Mouse (Mus musculus): ENCODE measurements around the gene Dlst. TPM values are rescaled to one million over a fixed set of nuclear protein-coding genes. Genes with fewer than 3 reads are reported as not detected.
"Not testable (repeated sequence)": the region's sequence is repeated elsewhere in the genome, so short reads cannot be mapped to it uniquely, and the experiment has no call there.

Dlst gene
- polyA plus RNA-seq, 1 experiment from 2014 or later, result 91.2 TPM

GRCm38 (mm10) chr12:85135513-85136470, 25.2 kb downstream of the Dlst start:
- Histone ChIP-seq H3K4me1 (ENCODE audit: control insufficient read depth, insufficient read depth, low read length) (no peaks in the 10 kb centered on the region; the same call in 1 of the 2 replicates), H3K4me2 (ENCODE audit: low read depth, low read length) (no peak overlapping the region), H3K36me3 (replicated peaks; ENCODE audit: control insufficient read depth, insufficient read depth, low read depth, low read length) (peaks cover 8% of the 10 kb centered on the region), H3K27ac (replicated peaks; ENCODE audit: low read depth, low read length) (no peak overlapping the region), H3K9me3 (replicated peaks; ENCODE audit: control insufficient read depth, low read length) (no peaks in the 10 kb centered on the region), H3K9ac (replicated peaks; ENCODE audit: low read length) (no peak overlapping the region), H3K27me3 (ENCODE audit: control insufficient read depth, insufficient read depth, low read length) (no peaks in the 10 kb centered on the region), H3K4me3 (ENCODE audit: low read depth, low read length) (no peak overlapping the region)
- WGBS, result 78% methylated on average over 19 of the region's 19 CpGs
- ATAC-seq (replicated peaks; ENCODE audit: insufficient number of reproducible peaks, low FRiP score, low TSS enrichment, low read depth) (no peak), DNase-seq (ENCODE audit: low spot score) (no peak)

- Histone ChIP-seq H3K4me3 (ENCODE audit: low read depth, low read length) (no peak overlapping the region), H3K4me2 (ENCODE audit: low read depth, low read length) (no peak overlapping the region), H3K27me3 (ENCODE audit: control insufficient read depth, insufficient read depth, low read length) (no peaks in the 10 kb centered on the region), H3K36me3 (replicated peaks; ENCODE audit: control insufficient read depth, insufficient read depth, low read depth, low read length) (peaks cover 3% of the 10 kb centered on the region), H3K27ac (replicated peaks; ENCODE audit: low read depth, low read length) (no peak overlapping the region), H3K9ac (replicated peaks; ENCODE audit: low read length) (no peak overlapping the region), H3K4me1 (ENCODE audit: control insufficient read depth, insufficient read depth, low read length) (no peaks in the 10 kb centered on the region; the same call in 1 of the 2 replicates), H3K9me3 (replicated peaks; ENCODE audit: control insufficient read depth, low read length) (no peaks in the 10 kb centered on the region)
- 80% methylated on average over 4 of the region's 4 CpGs for WGBS
- DNase-seq (ENCODE audit: low spot score) (no peak), ATAC-seq (replicated peaks; ENCODE audit: insufficient number of reproducible peaks, low FRiP score, low TSS enrichment, low read depth) (no peak)
Observed at GRCm38 (mm10) chr12:85136627-85137026, 26.0 kb downstream of the Dlst start.

- Histone ChIP-seq H3K36me3 (replicated peaks; ENCODE audit: control insufficient read depth, insufficient read depth, low read depth, low read length) (no peaks in the 10 kb centered on the region), H3K9me3 (replicated peaks; ENCODE audit: control insufficient read depth, low read length) (no peaks in the 10 kb centered on the region), H3K4me1 (ENCODE audit: control insufficient read depth, insufficient read depth, low read length) (no peaks in the 10 kb centered on the region; the same call in 1 of the 2 replicates), H3K27me3 (ENCODE audit: control insufficient read depth, insufficient read depth, low read length) (no peaks in the 10 kb centered on the region), H3K4me2 (ENCODE audit: low read depth, low read length) (no peak overlapping the region), H3K27ac (replicated peaks; ENCODE audit: low read depth, low read length) (no peak overlapping the region), H3K4me3 (ENCODE audit: low read depth, low read length) (no peak overlapping the region), H3K9ac (replicated peaks; ENCODE audit: low read length) (no peak overlapping the region)
- no peak for ATAC-seq (replicated peaks; ENCODE audit: insufficient number of reproducible peaks, low FRiP score, low TSS enrichment, low read depth)
- 41% methylated on average over 18 of the region's 18 CpGs for WGBS
- no peak for DNase-seq (ENCODE audit: low spot score)
Observed at GRCm38 (mm10) chr12:85140036-85140701, 29.5 kb downstream of the Dlst start.

- H3K4me1 ChIP-seq (ENCODE audit: control insufficient read depth, insufficient read depth, low read length), result no peaks in the 10 kb centered on the region; the same call in 1 of the 2 replicates
- no peak for DNase-seq (ENCODE audit: low spot score)
- H3K36me3 ChIP-seq (replicated peaks; ENCODE audit: control insufficient read depth, insufficient read depth, low read depth, low read length), result no peaks in the 10 kb centered on the region
- no peak overlapping the region for H3K27ac ChIP-seq (replicated peaks; ENCODE audit: low read depth, low read length)
- WGBS, result 76% methylated on average over 6 of the region's 6 CpGs
- no peak overlapping the region for H3K9ac ChIP-seq (replicated peaks; ENCODE audit: low read length)
- no peak overlapping the region for H3K4me3 ChIP-seq (ENCODE audit: low read depth, low read length)
- no peaks in the 10 kb centered on the region for H3K9me3 ChIP-seq (replicated peaks; ENCODE audit: control insufficient read depth, low read length)
- ATAC-seq (replicated peaks; ENCODE audit: insufficient number of reproducible peaks, low FRiP score, low TSS enrichment, low read depth), result no peak
- H3K27me3 ChIP-seq (ENCODE audit: control insufficient read depth, insufficient read depth, low read length), result no peaks in the 10 kb centered on the region
- no peak overlapping the region for H3K4me2 ChIP-seq (ENCODE audit: low read depth, low read length)
Observed at GRCm38 (mm10) chr12:85141096-85141495, 30.5 kb downstream of the Dlst start.

GRCm38 (mm10) chr12:85142803-85143202, 32.2 kb downstream of the Dlst start:
- no peak overlapping the region for H3K27ac ChIP-seq (replicated peaks; ENCODE audit: low read depth, low read length)
- peaks cover 3% of the 10 kb centered on the region for H3K4me1 ChIP-seq (ENCODE audit: control insufficient read depth, insufficient read depth, low read length)
- no peaks in the 10 kb centered on the region for H3K27me3 ChIP-seq (ENCODE audit: control insufficient read depth, insufficient read depth, low read length)
- DNase-seq (ENCODE audit: low spot score) (peak; percentile 92), ATAC-seq (replicated peaks; ENCODE audit: insufficient number of reproducible peaks, low FRiP score, low TSS enrichment, low read depth) (0 out of 2 replicates have a peak, but pooled peaks have one; percentile 35)
- no peak overlapping the region for H3K4me3 ChIP-seq (ENCODE audit: low read depth, low read length)
- WGBS, result 17% methylated on average over 4 of the region's 4 CpGs
- no peaks in the 10 kb centered on the region for H3K9me3 ChIP-seq (replicated peaks; ENCODE audit: control insufficient read depth, low read length)
- H3K36me3 ChIP-seq (replicated peaks; ENCODE audit: control insufficient read depth, insufficient read depth, low read depth, low read length), result no peaks in the 10 kb centered on the region
- H3K9ac ChIP-seq (replicated peaks; ENCODE audit: low read length), result no peak overlapping the region
- H3K4me2 ChIP-seq (ENCODE audit: low read depth, low read length), result no peak overlapping the region

GRCm38 (mm10) chr12:85144276-85144675, 33.6 kb downstream of the Dlst start:
- not testable (repeated sequence) for H3K9me3 ChIP-seq (replicated peaks; ENCODE audit: control insufficient read depth, low read length); H3K36me3 ChIP-seq (replicated peaks; ENCODE audit: control insufficient read depth, insufficient read depth, low read depth, low read length); H3K27ac ChIP-seq (replicated peaks; ENCODE audit: low read depth, low read length); ATAC-seq (replicated peaks; ENCODE audit: insufficient number of reproducible peaks, low FRiP score, low TSS enrichment, low read depth); H3K4me1 ChIP-seq (ENCODE audit: control insufficient read depth, insufficient read depth, low read length); H3K9ac ChIP-seq (replicated peaks; ENCODE audit: low read length); DNase-seq (ENCODE audit: low spot score); H3K4me3 ChIP-seq (ENCODE audit: low read depth, low read length); H3K27me3 ChIP-seq (ENCODE audit: control insufficient read depth, insufficient read depth, low read length); H3K4me2 ChIP-seq (ENCODE audit: low read depth, low read length)
- WGBS, result 61% methylated on average over 2 of the region's 2 CpGs

GRCm38 (mm10) chr12:85144821-85145220, 34.2 kb downstream of the Dlst start:
- DNase-seq (ENCODE audit: low spot score) (no peak), ATAC-seq (replicated peaks; ENCODE audit: insufficient number of reproducible peaks, low FRiP score, low TSS enrichment, low read depth) (no peak)
- 81% methylated on average over 4 of the region's 4 CpGs for whole genome bisulfite sequencing
- Histone ChIP-seq H3K4me2 (ENCODE audit: low read depth, low read length) (no peak overlapping the region), H3K4me3 (ENCODE audit: low read depth, low read length) (no peak overlapping the region), H3K9me3 (replicated peaks; ENCODE audit: control insufficient read depth, low read length) (no peaks in the 10 kb centered on the region), H3K36me3 (replicated peaks; ENCODE audit: control insufficient read depth, insufficient read depth, low read depth, low read length) (no peaks in the 10 kb centered on the region), H3K27ac (replicated peaks; ENCODE audit: low read depth, low read length) (no peak overlapping the region), H3K9ac (replicated peaks; ENCODE audit: low read length) (no peak overlapping the region), H3K27me3 (ENCODE audit: control insufficient read depth, insufficient read depth, low read length) (no peaks in the 10 kb centered on the region), H3K4me1 (ENCODE audit: control insufficient read depth, insufficient read depth, low read length) (peaks cover 3% of the 10 kb centered on the region)

- 69% methylated on average over 9 of the region's 9 CpGs for WGBS
- ATAC-seq (replicated peaks; ENCODE audit: insufficient number of reproducible peaks, low FRiP score, low TSS enrichment, low read depth) (no peak), DNase-seq (ENCODE audit: low spot score) (no peak)
- Histone ChIP-seq H3K9me3 (replicated peaks; ENCODE audit: control insufficient read depth, low read length) (no peaks in the 10 kb centered on the region), H3K4me2 (ENCODE audit: low read depth, low read length) (no peak overlapping the region), H3K36me3 (replicated peaks; ENCODE audit: control insufficient read depth, insufficient read depth, low read depth, low read length) (no peaks in the 10 kb centered on the region), H3K4me1 (ENCODE audit: control insufficient read depth, insufficient read depth, low read length) (peaks cover 3% of the 10 kb centered on the region), H3K4me3 (ENCODE audit: low read depth, low read length) (no peak overlapping the region), H3K9ac (replicated peaks; ENCODE audit: low read length) (no peak overlapping the region), H3K27ac (replicated peaks; ENCODE audit: low read depth, low read length) (no peak overlapping the region), H3K27me3 (ENCODE audit: control insufficient read depth, insufficient read depth, low read length) (peaks cover 5% of the 10 kb centered on the region)
Observed at GRCm38 (mm10) chr12:85145630-85146029, 35.0 kb downstream of the Dlst start.

Data from embryonic facial prominence, embryonic 11.5 days (tissue).